Mouse (Mus musculus): Measurements from ENCODE around the gene Unc93a2. TPM values are rescaled to one million over a fixed set of nuclear protein-coding genes. Genes with fewer than 3 reads are reported as not detected.
"Not testable (repeated sequence)": the region's sequence is repeated elsewhere in the genome, so short reads cannot be mapped to it uniquely, and the experiment has no call there.

Unc93a2 gene
- polyA plus RNA-seq, 1 experiment from 2014 or later, result not detected

DNA sequence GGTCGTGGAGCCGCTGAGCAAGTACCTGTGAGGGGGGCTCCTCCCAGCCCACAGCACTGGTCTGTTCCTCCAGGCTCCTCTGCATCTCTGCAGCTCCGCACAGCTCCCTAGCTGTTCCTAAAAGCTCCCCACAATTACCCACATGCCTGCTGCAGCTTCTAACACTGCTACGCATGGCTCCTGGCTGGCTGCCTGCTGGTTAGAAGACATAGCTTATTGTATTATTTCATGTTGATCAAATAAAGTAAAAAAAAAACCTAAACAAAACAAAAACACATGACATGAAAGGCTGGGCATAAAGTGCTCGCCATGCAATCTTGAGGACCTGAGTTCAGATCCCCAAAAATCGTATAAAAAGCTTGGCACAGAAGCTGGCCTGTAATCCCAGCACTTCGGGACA lies 4.6 kb upstream of the Unc93a2 start:
- not testable (repeated sequence) for H3K4me1 ChIP-seq; H3K27ac ChIP-seq; H3K9me3 ChIP-seq; H3K4me3 ChIP-seq; H3K9ac ChIP-seq; H3K27me3 ChIP-seq; H3K36me3 ChIP-seq; H3K4me2 ChIP-seq; ATAC-seq (ENCODE audit: insufficient number of reproducible peaks, insufficient read depth, low FRiP score, low TSS enrichment, low read depth)
- WGBS, result 50% methylated on average over 7 of the region's 7 CpGs

GRCm38 (mm10) chr17:7388958-7389356 lies 3.7 kb upstream of the Unc93a2 start:
- not testable (repeated sequence) for H3K27ac ChIP-seq; ATAC-seq (ENCODE audit: insufficient number of reproducible peaks, insufficient read depth, low FRiP score, low TSS enrichment, low read depth)
- 65% methylated on average over 8 of the region's 8 CpGs for WGBS

DNA sequence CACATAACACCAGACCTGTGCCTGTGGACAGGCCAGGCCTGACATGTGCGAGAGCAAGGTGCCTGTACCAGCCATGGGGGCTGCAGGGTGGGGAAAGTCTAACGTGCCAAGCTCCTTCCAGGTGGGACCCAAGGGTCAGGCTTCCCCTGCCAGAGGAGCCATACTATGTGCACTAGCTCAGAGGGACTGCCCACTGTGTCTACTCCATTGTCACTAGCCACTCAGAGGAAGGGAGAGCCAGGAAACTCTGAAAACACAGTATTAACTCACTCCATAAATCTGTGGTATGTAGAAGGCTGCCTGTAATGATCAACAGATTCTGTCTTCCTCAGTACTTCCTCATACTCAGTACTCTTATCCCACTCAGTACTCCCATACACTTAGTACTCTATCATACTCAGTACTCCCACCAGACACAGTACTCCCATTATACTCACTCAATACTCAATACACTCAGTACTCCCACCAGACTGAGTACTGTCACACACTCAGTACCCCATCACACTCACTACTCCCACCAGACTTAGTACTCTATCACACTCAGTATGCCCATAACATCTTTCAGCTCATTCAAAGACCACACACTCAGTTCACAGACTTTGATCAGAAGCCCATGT lies 3.2 kb upstream of the Unc93a2 start:
- not testable (repeated sequence) for H3K9ac ChIP-seq, H3K27ac ChIP-seq, H3K9me3 ChIP-seq, H3K27me3 ChIP-seq, H3K4me1 ChIP-seq, H3K4me2 ChIP-seq, H3K4me3 ChIP-seq, H3K36me3 ChIP-seq
- WGBS, result no CpG with 5 or more reads among the region's 2 CpGs
- ATAC-seq (ENCODE audit: insufficient number of reproducible peaks, insufficient read depth, low FRiP score, low TSS enrichment, low read depth), result peak; percentile 39; the same call in 1 of the 2 replicates

More at GRCm38 (mm10) chr17:7388958-7389356, 3.7 kb upstream of the Unc93a2 start:
- not testable (repeated sequence) for H3K36me3 ChIP-seq, H3K9ac ChIP-seq, H3K4me2 ChIP-seq, H3K4me3 ChIP-seq, H3K27me3 ChIP-seq, H3K9me3 ChIP-seq, H3K4me1 ChIP-seq

DNA sequence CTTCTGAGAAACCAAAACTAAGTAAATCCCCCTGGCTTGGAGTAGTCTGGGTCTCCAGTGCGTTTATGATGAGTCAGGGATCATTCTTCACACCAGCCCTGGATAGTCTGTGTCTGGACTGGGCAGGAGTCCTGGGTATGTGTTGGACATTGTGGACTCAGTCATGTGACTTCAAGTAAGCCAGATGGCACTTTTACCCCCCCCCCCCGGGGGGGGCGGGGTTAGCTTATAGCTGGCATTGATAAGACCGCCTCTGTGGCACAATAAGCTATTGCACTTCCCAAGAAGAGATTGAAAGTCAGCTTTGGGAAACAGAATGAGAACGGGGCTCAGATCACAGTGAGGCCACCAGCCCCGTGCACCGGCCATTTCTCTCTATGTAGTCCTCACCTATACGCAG lies 752 bp upstream of the Unc93a2 start:
- not testable (repeated sequence) for H3K9me3 ChIP-seq; H3K27ac ChIP-seq; H3K4me1 ChIP-seq; H3K4me2 ChIP-seq; ATAC-seq (ENCODE audit: insufficient number of reproducible peaks, insufficient read depth, low FRiP score, low TSS enrichment, low read depth); H3K36me3 ChIP-seq; H3K4me3 ChIP-seq; H3K9ac ChIP-seq; H3K27me3 ChIP-seq
- WGBS, result 67% methylated on average over 8 of the region's 8 CpGs

DNA sequence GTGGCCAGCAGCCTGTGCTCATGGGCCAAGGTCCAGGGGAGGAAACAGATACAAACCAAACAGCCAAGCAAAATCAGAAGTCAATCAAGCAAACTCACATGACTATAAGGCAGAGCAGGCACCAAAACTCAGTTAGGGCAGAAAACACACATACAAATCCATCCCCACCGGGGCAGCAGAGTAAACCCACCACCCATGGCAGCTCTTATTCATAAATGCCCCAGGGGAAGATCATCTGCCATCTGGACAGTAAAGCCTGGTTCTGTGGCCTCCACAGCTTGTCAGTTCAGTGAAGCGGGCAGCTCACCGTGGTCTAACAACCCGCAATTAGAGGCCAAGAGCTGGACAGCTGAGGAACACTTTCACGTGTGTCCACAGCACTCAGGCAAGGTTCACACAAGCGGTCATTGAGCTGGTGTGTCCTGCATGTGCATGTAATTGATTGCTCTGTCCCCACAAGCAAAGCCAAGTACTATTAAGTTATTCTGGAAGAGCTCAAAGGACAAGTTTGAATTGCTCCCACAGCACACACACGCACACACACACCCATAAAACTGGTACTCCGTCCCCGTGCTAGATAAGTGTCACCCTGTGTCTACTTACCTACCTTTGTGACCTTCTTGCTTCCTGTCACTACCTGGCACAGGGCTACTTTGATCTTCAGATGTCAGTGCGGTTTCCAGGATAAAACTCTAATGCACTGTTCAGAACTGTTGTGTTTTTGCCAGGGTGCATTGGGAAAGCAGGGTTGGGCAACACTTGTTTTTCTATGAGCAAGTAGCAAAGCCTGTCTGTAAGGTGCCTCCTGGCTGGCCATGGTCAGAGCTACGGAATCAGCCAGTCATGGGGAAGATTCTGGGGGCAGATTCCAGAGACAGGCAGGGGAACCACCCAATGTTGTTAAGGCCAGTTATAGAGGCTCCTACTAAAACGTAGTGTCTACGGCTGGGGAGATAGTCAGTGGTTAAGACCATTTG lies 1.8 kb downstream of the Unc93a2 start:
- not testable (repeated sequence) for H3K9me3 ChIP-seq; H3K4me3 ChIP-seq; H3K27ac ChIP-seq; H3K9ac ChIP-seq; H3K4me1 ChIP-seq; H3K36me3 ChIP-seq; ATAC-seq (ENCODE audit: insufficient number of reproducible peaks, insufficient read depth, low FRiP score, low TSS enrichment, low read depth); H3K27me3 ChIP-seq; H3K4me2 ChIP-seq
- WGBS, result 79% methylated on average over 12 of the region's 13 CpGs

DNA sequence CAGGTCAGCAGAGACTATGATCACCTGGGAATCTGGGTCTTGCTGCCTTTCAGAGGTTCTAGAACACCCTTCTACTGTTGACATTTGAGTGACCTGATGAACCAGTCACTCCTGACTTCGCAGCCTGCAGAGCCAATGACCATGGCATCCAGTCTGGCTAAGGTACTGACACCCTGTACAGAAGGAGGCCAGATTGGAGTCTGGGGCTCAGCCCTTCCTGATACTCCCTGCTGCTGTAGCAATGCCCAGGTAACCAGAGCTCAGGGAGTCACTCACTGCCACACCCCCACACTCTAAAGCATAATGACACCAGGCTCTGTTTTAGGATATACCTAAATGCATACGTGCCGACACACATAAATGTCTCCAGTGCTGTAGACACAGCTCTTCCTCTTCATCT lies 2.6 kb downstream of the Unc93a2 start:
- not testable (repeated sequence) for H3K36me3 ChIP-seq; H3K27me3 ChIP-seq; H3K9ac ChIP-seq; H3K4me2 ChIP-seq; H3K27ac ChIP-seq; H3K9me3 ChIP-seq; H3K4me3 ChIP-seq; ATAC-seq (ENCODE audit: insufficient number of reproducible peaks, insufficient read depth, low FRiP score, low TSS enrichment, low read depth); H3K4me1 ChIP-seq
- WGBS, result 92% methylated on average over 1 of the region's 3 CpGs

GRCm38 (mm10) chr17:7377907-7378306 lies 7.4 kb downstream of the Unc93a2 start:
- not testable (repeated sequence) for H3K4me3 ChIP-seq; ATAC-seq (ENCODE audit: insufficient number of reproducible peaks, insufficient read depth, low FRiP score, low TSS enrichment, low read depth); H3K9me3 ChIP-seq; H3K36me3 ChIP-seq; H3K9ac ChIP-seq; H3K4me1 ChIP-seq; H3K27me3 ChIP-seq; H3K4me2 ChIP-seq; H3K27ac ChIP-seq
- 28% methylated on average over 2 of the region's 3 CpGs for WGBS

DNA sequence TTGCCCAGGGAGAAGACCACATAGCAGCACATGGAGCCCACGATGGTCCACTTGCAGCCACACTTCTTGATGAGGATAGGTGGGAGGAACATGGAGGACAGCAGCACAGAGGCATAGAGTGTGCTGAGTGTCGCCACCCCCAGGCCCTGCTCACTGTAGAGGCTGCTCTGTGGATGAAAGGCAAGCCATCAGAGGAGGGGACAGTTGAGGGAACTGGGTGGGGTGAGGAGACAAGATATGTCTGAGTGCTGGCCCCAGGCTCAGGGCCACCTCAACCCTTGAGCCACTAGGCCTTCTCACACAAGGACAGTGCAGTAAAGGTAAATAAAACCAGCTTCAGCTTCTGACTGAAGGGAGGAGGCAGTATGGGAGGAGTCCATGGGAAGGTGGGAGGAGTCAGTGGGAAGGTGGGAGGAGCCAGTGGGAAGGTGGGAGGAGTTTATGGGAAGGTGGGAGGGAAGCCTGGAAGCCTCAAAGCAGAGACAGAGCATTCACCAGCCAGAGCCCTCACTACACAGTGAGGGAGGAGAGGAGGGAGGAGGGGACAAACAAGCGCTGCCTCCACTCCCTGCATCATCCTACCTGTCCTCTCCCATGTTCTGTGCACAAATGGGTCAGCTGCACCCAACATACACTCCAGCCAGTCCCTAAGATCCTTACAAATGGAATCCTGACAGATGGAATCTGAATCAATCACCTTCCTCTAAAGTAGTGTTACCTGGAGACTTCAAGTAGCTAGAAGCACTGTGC lies 8.1 kb downstream of the Unc93a2 start:
- not testable (repeated sequence) for H3K9me3 ChIP-seq, H3K27ac ChIP-seq, H3K4me1 ChIP-seq, H3K36me3 ChIP-seq, H3K4me3 ChIP-seq, H3K9ac ChIP-seq, H3K27me3 ChIP-seq, H3K4me2 ChIP-seq
- peak; percentile 50; the same call in 1 of the 2 replicates for ATAC-seq (ENCODE audit: insufficient number of reproducible peaks, insufficient read depth, low FRiP score, low TSS enrichment, low read depth)
- 92% methylated on average over 1 of the region's 3 CpGs for WGBS

- not testable (repeated sequence) for H3K9ac ChIP-seq; H3K4me3 ChIP-seq; H3K27ac ChIP-seq; H3K4me2 ChIP-seq; H3K9me3 ChIP-seq; ATAC-seq (ENCODE audit: insufficient number of reproducible peaks, insufficient read depth, low FRiP score, low TSS enrichment, low read depth); H3K27me3 ChIP-seq; H3K4me1 ChIP-seq; H3K36me3 ChIP-seq
- WGBS, result 87% methylated on average over 3 of the region's 5 CpGs
Measured at GRCm38 (mm10) chr17:7371879-7372278, 13.4 kb downstream of the Unc93a2 start, which contains the start of gene Gm49630. Gene Gm49630, minus strand, starts transcription at chr17:7371979.

GRCm38 (mm10) chr17:7369401-7369800 lies 15.9 kb downstream of the Unc93a2 start:
- H3K4me3 ChIP-seq; H3K9ac ChIP-seq; H3K27me3 ChIP-seq; H3K4me2 ChIP-seq; ATAC-seq (ENCODE audit: insufficient number of reproducible peaks, insufficient read depth, low FRiP score, low TSS enrichment, low read depth); H3K4me1 ChIP-seq; H3K9me3 ChIP-seq; H3K36me3 ChIP-seq; H3K27ac ChIP-seq: not testable (repeated sequence)
- WGBS, result 78% methylated on average over 5 of the region's 6 CpGs

GRCm38 (mm10) chr17:7366676-7367374 lies 18.4 kb downstream of the Unc93a2 start:
- H3K4me1 ChIP-seq; H3K4me3 ChIP-seq; H3K36me3 ChIP-seq; ATAC-seq (ENCODE audit: insufficient number of reproducible peaks, insufficient read depth, low FRiP score, low TSS enrichment, low read depth); H3K4me2 ChIP-seq; H3K27ac ChIP-seq; H3K9ac ChIP-seq; H3K9me3 ChIP-seq; H3K27me3 ChIP-seq: not testable (repeated sequence)
- WGBS, result 31% methylated on average over 5 of the region's 7 CpGs
